Mouse (Mus musculus) forebrain, embryonic 15.5 days (tissue): ENCODE data around the gene Btd. TPM values are rescaled to one million over a fixed set of nuclear protein-coding genes. Genes with fewer than 3 reads are reported as not detected.
"Not testable (repeated sequence)": the region's sequence is repeated elsewhere in the genome, so short reads cannot be mapped to it uniquely, and the experiment has no call there.

Experiments
- ATAC-seq: fragments of 200-750 bp; cut with Nextera tagmentation; replicated peaks from 2 replicates; pipeline ENCODE4 v1.8.0; 2017; ENCODE audit warnings: mild to moderate bottlenecking, moderate TSS enrichment, moderate library complexity
- H3K27ac ChIP-seq: fragments of 300-500 bp; sonication (generic); replicated peaks from 2 replicates; pipeline ENCODE4 v1.5.1; 2015; ENCODE audit warnings: mild to moderate bottlenecking, inconsistent platforms
- H3K27me3 ChIP-seq: fragments of 300-500 bp; sonication (generic); 2 replicates; pipeline ENCODE4 v1.6.1; 2015; ENCODE audit warnings: inconsistent platforms
- H3K36me3 ChIP-seq: fragments of 300-500 bp; sonication (generic); 2 replicates; pipeline ENCODE4 v1.6.1; 2015; ENCODE audit warnings: mild to moderate bottlenecking, inconsistent platforms
- H3K4me1 ChIP-seq: fragments of 300-500 bp; sonication (generic); 2 replicates; pipeline ENCODE4 v1.6.1; 2015; ENCODE audit warnings: inconsistent platforms
- H3K4me2 ChIP-seq: fragments of 300-500 bp; sonication (generic); replicated peaks from 2 replicates; pipeline ENCODE4 v1.6.1; 2015; ENCODE audit warnings: mild to moderate bottlenecking, inconsistent platforms
- H3K4me3 ChIP-seq: fragments of 300-500 bp; sonication (generic); 2 replicates; pipeline ENCODE4 v1.5.1; 2015; ENCODE audit warnings: mild to moderate bottlenecking, inconsistent platforms
- H3K9ac ChIP-seq: fragments of 300-500 bp; sonication (generic); replicated peaks from 2 replicates; pipeline ENCODE4 v1.6.1; 2015; ENCODE audit warnings: mild to moderate bottlenecking, inconsistent platforms
- H3K9me3 ChIP-seq: fragments of 300-500 bp; sonication (generic); 2 replicates; pipeline ENCODE4 v1.6.1; 2016; ENCODE audit warnings: inconsistent platforms
- WGBS: fragments of 180-500 bp; shearing (Covaris S2); methylation state at CpG from one replicate; pipeline ENCODE4 v1.1.7; 2015; ENCODE audit warnings: mixed read lengths; 5-methylcytosine and 5-hydroxymethylcytosine counted together
- polyA plus RNA-seq: library from polyadenylated mRNA; unstranded; fragments of >200 nt; fragmentation: Nextera tagmentation; extraction: Ambion mirVana; gene quantifications from 2 replicates; pipeline ENCODE4 v1.2.1, GENCODE M21; 2015

Btd gene
- 15.1 and 16.6 TPM in 2 replicates for polyA plus RNA-seq

GRCm38 (mm10) chr14:31640890-31641505, at the start of gene Btd, which contains the start of gene Hacl1:
Gene Btd, plus strand, starts transcription at chr14:31641028.
Gene Hacl1, minus strand, starts transcription at chr14:31641286.
- Histone ChIP-seq H3K27me3 (no peaks in the 10 kb centered on the region), H3K9ac (peak within 1 kb of the TSS; percentile 73), H3K4me2 (peak within 1 kb of the TSS; percentile 97), H3K4me1 (peaks cover 17% of the 10 kb centered on the region), H3K27ac (peak within 1 kb of the TSS; percentile 86), H3K9me3 (no peaks in the 10 kb centered on the region), H3K36me3 (no peaks in the 10 kb centered on the region), H3K4me3 (peak within 1 kb of the TSS; percentile 72)
- peak; percentile 99 for ATAC-seq
- 0% methylated on average over 30 of the region's 30 CpGs for WGBS

GRCm38 (mm10) chr14:31591243-31591642, 49.6 kb upstream of the Btd start, which contains the start of gene Colq:
Gene Colq, minus strand, starts transcription at chr14:31591343.
- 81% methylated on average over 3 of the region's 3 CpGs for WGBS
- no peak within 1 kb of the TSS for H3K27ac ChIP-seq
- H3K4me3 ChIP-seq: no peak within 1 kb of the TSS
- no peaks in the 10 kb centered on the region for H3K4me1 ChIP-seq
- H3K9ac ChIP-seq: no peak within 1 kb of the TSS
- H3K9me3 ChIP-seq: no peaks in the 10 kb centered on the region
- H3K27me3 ChIP-seq: no peaks in the 10 kb centered on the region
- no peak for ATAC-seq
- H3K4me2 ChIP-seq: no peak within 1 kb of the TSS
- H3K36me3 ChIP-seq: no peaks in the 10 kb centered on the region

- 84% methylated on average over 2 of the region's 2 CpGs for WGBS
- no peak overlapping the region for H3K4me3 ChIP-seq
- H3K4me2 ChIP-seq: no peak overlapping the region
- H3K9ac ChIP-seq: no peak overlapping the region
- H3K9me3 ChIP-seq: no peaks in the 10 kb centered on the region
- H3K27me3 ChIP-seq: no peaks in the 10 kb centered on the region
- no peaks in the 10 kb centered on the region for H3K36me3 ChIP-seq
- ATAC-seq: no peak
- no peak overlapping the region for H3K27ac ChIP-seq
- H3K4me1 ChIP-seq: no peaks in the 10 kb centered on the region
Observed at GRCm38 (mm10) chr14:31593036-31593435, 47.8 kb upstream of the Btd start.

- H3K4me1 ChIP-seq: no peaks in the 10 kb centered on the region
- no peak overlapping the region for H3K4me3 ChIP-seq
- H3K36me3 ChIP-seq: no peaks in the 10 kb centered on the region
- H3K27me3 ChIP-seq: no peaks in the 10 kb centered on the region
- no peak overlapping the region for H3K4me2 ChIP-seq
- no peak for ATAC-seq
- WGBS: 75% methylated on average over 3 of the region's 3 CpGs
- no peak overlapping the region for H3K9ac ChIP-seq
- no peaks in the 10 kb centered on the region for H3K9me3 ChIP-seq
- H3K27ac ChIP-seq: no peak overlapping the region
Observed at GRCm38 (mm10) chr14:31594693-31595092, 46.1 kb upstream of the Btd start.

- no peaks in the 10 kb centered on the region for H3K27me3 ChIP-seq
- WGBS: 85% methylated on average over 7 of the region's 7 CpGs
- no peaks in the 10 kb centered on the region for H3K36me3 ChIP-seq
- no peak overlapping the region for H3K9ac ChIP-seq
- no peaks in the 10 kb centered on the region for H3K9me3 ChIP-seq
- no peaks in the 10 kb centered on the region for H3K4me1 ChIP-seq
- H3K4me3 ChIP-seq: no peak overlapping the region
- H3K4me2 ChIP-seq: no peak overlapping the region
- H3K27ac ChIP-seq: no peak overlapping the region
- ATAC-seq: no peak
Observed at GRCm38 (mm10) chr14:31596408-31596807, 44.4 kb upstream of the Btd start.

GRCm38 (mm10) chr14:31597446-31597845, 43.4 kb upstream of the Btd start:
- ATAC-seq: no peak
- Histone ChIP-seq H3K9me3 (no peaks in the 10 kb centered on the region), H3K36me3 (no peaks in the 10 kb centered on the region), H3K4me3 (no peak overlapping the region), H3K27ac (no peak overlapping the region), H3K9ac (no peak overlapping the region), H3K4me1 (no peaks in the 10 kb centered on the region), H3K4me2 (no peak overlapping the region), H3K27me3 (no peaks in the 10 kb centered on the region)
- 98% methylated on average over 4 of the region's 4 CpGs for WGBS

- no peak for ATAC-seq
- H3K4me1 ChIP-seq: no peaks in the 10 kb centered on the region
- no peaks in the 10 kb centered on the region for H3K36me3 ChIP-seq
- H3K4me3 ChIP-seq: no peak overlapping the region
- no peaks in the 10 kb centered on the region for H3K27me3 ChIP-seq
- 92% methylated on average over 14 of the region's 14 CpGs for WGBS
- no peak overlapping the region for H3K9ac ChIP-seq
- no peak overlapping the region for H3K27ac ChIP-seq
- H3K4me2 ChIP-seq: no peak overlapping the region
- H3K9me3 ChIP-seq: no peaks in the 10 kb centered on the region
Observed at GRCm38 (mm10) chr14:31601908-31602615, 38.8 kb upstream of the Btd start.

GRCm38 (mm10) chr14:31602616-31602979, 38.2 kb upstream of the Btd start:
- not testable (repeated sequence) for ATAC-seq, H3K4me2 ChIP-seq, H3K4me3 ChIP-seq, H3K36me3 ChIP-seq, H3K9me3 ChIP-seq, H3K27me3 ChIP-seq, H3K4me1 ChIP-seq, H3K9ac ChIP-seq, H3K27ac ChIP-seq
- WGBS: 86% methylated on average over 6 of the region's 6 CpGs

- Histone ChIP-seq H3K27me3 (no peaks in the 10 kb centered on the region), H3K27ac (no peak overlapping the region), H3K4me3 (no peak overlapping the region), H3K9ac (no peak overlapping the region), H3K36me3 (no peaks in the 10 kb centered on the region), H3K4me1 (no peaks in the 10 kb centered on the region), H3K9me3 (no peaks in the 10 kb centered on the region), H3K4me2 (no peak overlapping the region)
- 85% methylated on average over 5 of the region's 5 CpGs for WGBS
- ATAC-seq: no peak
Observed at GRCm38 (mm10) chr14:31604916-31605315, 35.9 kb upstream of the Btd start.

GRCm38 (mm10) chr14:31605514-31605913, 35.3 kb upstream of the Btd start:
- H3K9me3 ChIP-seq: no peaks in the 10 kb centered on the region
- no peak for ATAC-seq
- no peak overlapping the region for H3K4me3 ChIP-seq
- H3K27ac ChIP-seq: no peak overlapping the region
- no peaks in the 10 kb centered on the region for H3K36me3 ChIP-seq
- H3K9ac ChIP-seq: no peak overlapping the region
- WGBS: 56% methylated on average over 6 of the region's 6 CpGs
- H3K27me3 ChIP-seq: no peaks in the 10 kb centered on the region
- no peaks in the 10 kb centered on the region for H3K4me1 ChIP-seq
- no peak overlapping the region for H3K4me2 ChIP-seq

- Histone ChIP-seq H3K4me2 (no peak overlapping the region), H3K4me3 (no peak overlapping the region), H3K27me3 (no peaks in the 10 kb centered on the region), H3K9me3 (no peaks in the 10 kb centered on the region), H3K4me1 (no peaks in the 10 kb centered on the region), H3K9ac (no peak overlapping the region), H3K27ac (no peak overlapping the region), H3K36me3 (no peaks in the 10 kb centered on the region)
- 67% methylated on average over 4 of the region's 4 CpGs for WGBS
- no peak for ATAC-seq
Observed at GRCm38 (mm10) chr14:31611986-31612385, 28.8 kb upstream of the Btd start.

GRCm38 (mm10) chr14:31613671-31614070, 27.2 kb upstream of the Btd start:
- no peaks in the 10 kb centered on the region for H3K9me3 ChIP-seq
- no peak overlapping the region for H3K4me2 ChIP-seq
- no peak for ATAC-seq
- 90% methylated on average over 5 of the region's 5 CpGs for WGBS
- H3K27me3 ChIP-seq: no peaks in the 10 kb centered on the region
- no peaks in the 10 kb centered on the region for H3K4me1 ChIP-seq
- H3K9ac ChIP-seq: no peak overlapping the region
- no peaks in the 10 kb centered on the region for H3K36me3 ChIP-seq
- no peak overlapping the region for H3K4me3 ChIP-seq
- H3K27ac ChIP-seq: no peak overlapping the region

GRCm38 (mm10) chr14:31617204-31617603, 23.6 kb upstream of the Btd start:
- 89% methylated on average over 9 of the region's 9 CpGs for WGBS
- H3K4me2 ChIP-seq: no peak overlapping the region
- ATAC-seq: no peak
- no peaks in the 10 kb centered on the region for H3K9me3 ChIP-seq
- H3K9ac ChIP-seq: no peak overlapping the region
- H3K4me3 ChIP-seq: no peak overlapping the region
- H3K27me3 ChIP-seq: no peaks in the 10 kb centered on the region
- no peaks in the 10 kb centered on the region for H3K4me1 ChIP-seq
- H3K36me3 ChIP-seq: no peaks in the 10 kb centered on the region
- H3K27ac ChIP-seq: no peak overlapping the region
